In genomic region chr11:84178571-84178970, GRCm38 (mm10) we compare ENCODE assay signal across 10 mouse cellular contexts. TPM values are rescaled to one million over a fixed set of nuclear protein-coding genes. Genes with fewer than 3 reads are reported as not detected.
DNase-seq lines count a peak whose midpoint lies in the region; ATAC-seq and TF ChIP-seq lines count a peak whose summit lies in the region.
"Had no signal": no experiment of that assay in that cellular context is flagged by ENCODE, and none has a peak within 500 bp of the region (broad histone marks: within the 10 kb centered on the region; RNA-seq: fewer than 3 reads in every experiment).

No protein-coding gene starts in this region.

- TF ChIP-seq CTCF in stomach, postnatal 0 days (IDR thresholded peaks at IDR 0.05; ENCODE audit: low read depth): no peak

- no peak for TF ChIP-seq EP300 in stomach, postnatal 0 days (optimal IDR thresholded peaks at IDR 0.05)

- H3K9me3 ChIP-seq in lung, embryonic 16.5 days (ENCODE audit: control insufficient read depth, low read length): no peaks in the 10 kb centered on the region
- no peaks in the 10 kb centered on the region for H3K9me3 ChIP-seq in liver, embryonic 12.5 days (replicated peaks)
- no peaks in the 10 kb centered on the region for H3K9me3 ChIP-seq in stomach, postnatal 0 days (ENCODE audit: control insufficient read depth, low read length)

- DNase-seq in cerebellum, adult 11-12 months: peak; percentile 23
- no peak for DNase-seq in cerebellum, postnatal 25 days
- no peak for DNase-seq in lung, postnatal 14 days
- no peak for DNase-seq in stomach, postnatal 0 days (ENCODE audit: low spot score)
- DNase-seq in left cerebral cortex, postnatal 36 days (ENCODE audit: low spot score in 2 of 2): no peak
- no peak for DNase-seq in gastrocnemius, postnatal 25 days

- no peak overlapping the region for H3K27ac ChIP-seq in lung, embryonic 16.5 days (ENCODE audit: low read length)
- 0 out of 2 replicates have a peak overlapping the region, but pooled peaks have one; percentile 88 for H3K27ac ChIP-seq in liver, embryonic 12.5 days
- H3K27ac ChIP-seq in stomach, postnatal 0 days (replicated peaks): peak overlapping the region; percentile 93; the same call in 1 of the 2 replicates

- H3K36me3 ChIP-seq in lung, embryonic 16.5 days (ENCODE audit: control insufficient read depth, insufficient read depth, low read length): no peaks in the 10 kb centered on the region
- no peaks in the 10 kb centered on the region for H3K36me3 ChIP-seq in liver, embryonic 12.5 days
- no peaks in the 10 kb centered on the region for H3K36me3 ChIP-seq in stomach, postnatal 0 days (ENCODE audit: control insufficient read depth, insufficient read depth, low read length)

- H3K4me1 ChIP-seq in lung, embryonic 16.5 days (replicated peaks; ENCODE audit: control insufficient read depth, insufficient read depth, low read length): peaks cover 14% of the 10 kb centered on the region
- peaks cover 57% of the 10 kb centered on the region for H3K4me1 ChIP-seq in liver, embryonic 12.5 days
- 0 out of 2 replicates have a peak, but pooled peaks cover 2% of the 10 kb centered on the region for H3K4me1 ChIP-seq in stomach, postnatal 0 days (replicated peaks; ENCODE audit: control insufficient read depth, insufficient read depth)

- H3K4me2 ChIP-seq in lung, embryonic 16.5 days (ENCODE audit: low read depth, low read length): peak overlapping the region; percentile 84
- H3K4me2 ChIP-seq in liver, embryonic 12.5 days: peak overlapping the region; percentile 100
- H3K4me2 ChIP-seq in stomach, postnatal 0 days (replicated peaks; ENCODE audit: low read depth): peak overlapping the region; percentile 96

- intact Hi-C loops in left cerebral cortex, postnatal 36 days (cut with DNase I): no loop called here

- WGBS in lung, embryonic 16.5 days: 17% methylated on average over 4 of the region's 4 CpGs
- 51% methylated on average over 4 of the region's 4 CpGs for WGBS in liver, embryonic 12.5 days (ENCODE audit: insufficient replicate concordance)
- WGBS in stomach, postnatal 0 days: 24% methylated on average over 4 of the region's 4 CpGs

- peak overlapping the region; percentile 8; the same call in 1 of the 2 replicates for H3K9ac ChIP-seq in lung, embryonic 16.5 days (ENCODE audit: low read length)
- H3K9ac ChIP-seq in liver, embryonic 12.5 days: peak overlapping the region; percentile 90
- H3K9ac ChIP-seq in stomach, postnatal 0 days (ENCODE audit: low read length): no peak overlapping the region

- H3K4me3 ChIP-seq in lung, embryonic 16.5 days (ENCODE audit: low read length): peak overlapping the region; percentile 91
- H3K4me3 ChIP-seq in liver, embryonic 12.5 days: peak overlapping the region; percentile 92
- H3K4me3 ChIP-seq in stomach, postnatal 0 days (ENCODE audit: low read depth, low read length): no peak overlapping the region

- no peaks in the 10 kb centered on the region for H3K27me3 ChIP-seq in lung, embryonic 16.5 days (ENCODE audit: control insufficient read depth, insufficient read depth, low read depth, low read length)
- H3K27me3 ChIP-seq in liver, embryonic 12.5 days (replicated peaks): no peaks in the 10 kb centered on the region
- H3K27me3 ChIP-seq in stomach, postnatal 0 days (ENCODE audit: control insufficient read depth, insufficient read depth, low read length): no peaks in the 10 kb centered on the region

- no peak for ATAC-seq in lung, embryonic 16.5 days (ENCODE audit: low read depth)
- ATAC-seq in liver, embryonic 12.5 days: no peak
- ATAC-seq in stomach, postnatal 0 days (ENCODE audit: low FRiP score, low TSS enrichment): no peak

RNA-seq across cellular contexts. Expression of gene Gm11437, which starts 11.3 kb away (rescaled TPM):
- polyA plus RNA-seq in lung, embryonic 16.5 days (2015; fragmentation: Nextera tagmentation; extraction: Ambion mirVana): not detected in 2 replicates
- not detected in 2 replicates for polyA plus RNA-seq in liver, embryonic 12.5 days (2016; fragmentation: Nextera tagmentation; extraction: Ambion mirVana)
- not detected in 2 replicates for polyA plus RNA-seq in stomach, postnatal 0 days (2015; fragmentation: Nextera tagmentation; extraction: Ambion mirVana)
- not detected for total RNA-seq in left cerebral cortex, postnatal 36 days (2021)
- not detected for total RNA-seq in gastrocnemius, postnatal 25 days (2021)
- total RNA-seq: monocyte, adult 5-6 weeks had no signal
- polyA plus RNA-seq: thymus, postnatal 0 days had no signal

RNA-seq across cellular contexts. Expression of gene Acaca, which starts 49.1 kb away (rescaled TPM):
- 11.2 and 11.3 TPM in 2 replicates for polyA plus RNA-seq in lung, embryonic 16.5 days (2015; fragmentation: Nextera tagmentation; extraction: Ambion mirVana)
- 11.8 and 12.6 TPM in 2 replicates for polyA plus RNA-seq in liver, embryonic 12.5 days (2016; fragmentation: Nextera tagmentation; extraction: Ambion mirVana)
- polyA plus RNA-seq in stomach, postnatal 0 days (2015; fragmentation: Nextera tagmentation; extraction: Ambion mirVana): 4.5 TPM in 2 replicates
- total RNA-seq in left cerebral cortex, postnatal 36 days (2021): 10 to 100 TPM; 84.5 to 85.3 TPM
- 10 to 100 TPM; 13.4 to 20.3 TPM for total RNA-seq in gastrocnemius, postnatal 25 days (2021)

RNA-seq across cellular contexts. Expression of gene Tada2a, which starts 49.2 kb away (rescaled TPM):
- 31.6 and 32.4 TPM in 2 replicates for polyA plus RNA-seq in lung, embryonic 16.5 days (2015; fragmentation: Nextera tagmentation; extraction: Ambion mirVana)
- 16.2 and 16.7 TPM in 2 replicates for polyA plus RNA-seq in liver, embryonic 12.5 days (2016; fragmentation: Nextera tagmentation; extraction: Ambion mirVana)
- polyA plus RNA-seq in stomach, postnatal 0 days (2015; fragmentation: Nextera tagmentation; extraction: Ambion mirVana): 12.5 and 13.2 TPM in 2 replicates
- total RNA-seq in left cerebral cortex, postnatal 36 days (2021): 10 to 100 TPM; 35.2 to 40.4 TPM
- 1 to 10 TPM; 8.0 to 8.7 TPM for total RNA-seq in gastrocnemius, postnatal 25 days (2021)
